Mouse (Mus musculus): Measurements from ENCODE around the gene Gm21904. TPM values are rescaled to one million over a fixed set of nuclear protein-coding genes. Genes with fewer than 3 reads are reported as not detected.
"Not testable (repeated sequence)": the region's sequence is repeated elsewhere in the genome, so short reads cannot be mapped to it uniquely, and the experiment has no call there.

Gm21904 gene
- polyA plus RNA-seq (2015; fragmentation: Nextera tagmentation; extraction: Ambion mirVana) = not detected in 2 replicates

DNA sequence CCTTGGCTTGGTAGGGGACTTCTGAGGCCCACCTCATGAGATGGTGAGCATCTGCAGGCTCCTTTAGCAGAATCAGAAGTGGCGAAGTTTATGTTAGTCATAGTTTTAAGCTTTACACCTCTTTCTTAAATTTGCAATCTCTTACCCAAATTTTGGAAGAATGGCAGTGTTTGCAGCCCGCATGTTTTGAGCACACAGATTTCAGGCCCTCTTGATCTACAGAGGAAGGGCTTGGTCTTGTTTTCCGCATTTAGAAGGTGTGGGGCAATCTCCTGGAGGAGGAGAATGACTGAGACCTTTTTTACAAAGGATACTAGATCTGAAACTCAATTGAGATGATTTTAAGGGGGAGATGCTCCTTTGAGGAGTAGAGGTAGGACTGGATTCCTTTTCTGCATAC is at the start of gene Gm21904:
Gene Gm21904 (minus strand): TSS at position 101 of the 400 bp plus-strand sequence.
- not testable (repeated sequence) for H3K27ac ChIP-seq; H3K27me3 ChIP-seq (ENCODE audit: insufficient read depth, low read length); H3K4me1 ChIP-seq (replicated peaks; ENCODE audit: insufficient read depth, low read length); H3K4me2 ChIP-seq (ENCODE audit: low read length); H3K4me3 ChIP-seq (replicated peaks; ENCODE audit: low read depth, low read length); H3K9ac ChIP-seq (ENCODE audit: low read depth, low read length); DNase-seq (ENCODE audit: low spot score); ATAC-seq (replicated peaks; ENCODE audit: low FRiP score, low read depth); H3K36me3 ChIP-seq (ENCODE audit: insufficient read depth, low read length); H3K9me3 ChIP-seq (replicated peaks; ENCODE audit: low read length)
- no CpG with 5 or more reads among the region's 3 CpGs for WGBS

DNA sequence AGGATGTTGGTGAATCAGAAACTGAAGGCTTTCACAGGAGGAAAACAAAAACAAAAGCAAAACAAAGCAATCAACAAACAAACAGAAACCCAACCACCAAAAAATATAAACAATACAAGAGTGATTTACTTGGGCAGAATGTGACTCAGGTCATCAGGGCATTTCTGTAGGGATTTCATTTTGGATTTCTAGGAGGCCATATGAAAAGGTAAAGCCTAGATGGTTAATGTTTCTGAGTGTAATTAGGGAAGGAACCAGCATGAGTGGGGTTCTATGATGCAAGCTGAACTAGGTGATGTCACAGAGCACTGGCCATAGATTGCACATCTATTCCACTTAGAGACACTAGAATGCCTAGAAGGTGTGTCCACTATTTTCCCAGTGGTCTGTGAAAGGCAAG is 28.4 kb upstream of the Gm21904 start, which contains the start of the genes Gm20772 and Gm20831:
Gene Gm20772 (plus strand): TSS at position 301 of the 400 bp plus-strand sequence.
Gene Gm20831 (plus strand): TSS at position 301 of the 400 bp plus-strand sequence.
- not testable (repeated sequence) for H3K9me3 ChIP-seq (replicated peaks; ENCODE audit: low read length); H3K4me1 ChIP-seq (replicated peaks; ENCODE audit: insufficient read depth, low read length); DNase-seq (ENCODE audit: low spot score); H3K27me3 ChIP-seq (ENCODE audit: insufficient read depth, low read length); H3K36me3 ChIP-seq (ENCODE audit: insufficient read depth, low read length); H3K9ac ChIP-seq (ENCODE audit: low read depth, low read length); ATAC-seq (replicated peaks; ENCODE audit: low FRiP score, low read depth); H3K27ac ChIP-seq; H3K4me3 ChIP-seq (replicated peaks; ENCODE audit: low read depth, low read length); H3K4me2 ChIP-seq (ENCODE audit: low read length)

Other genes with a start within 250 kb of the Gm21904 start
- not detected in 2 replicates for gene Gm20772, start 28.5 kb upstream of the Gm21904 start, polyA plus RNA-seq (2015; fragmentation: Nextera tagmentation; extraction: Ambion mirVana)
- gene Gm20831, start 28.5 kb upstream of the Gm21904 start, polyA plus RNA-seq (2015; fragmentation: Nextera tagmentation; extraction: Ambion mirVana) = not detected in 2 replicates
- not detected in 2 replicates for gene Srsy, start 91.1 kb upstream of the Gm21904 start, polyA plus RNA-seq (2015; fragmentation: Nextera tagmentation; extraction: Ambion mirVana)
- gene Gm21764, start 215.5 kb upstream of the Gm21904 start, polyA plus RNA-seq (2015; fragmentation: Nextera tagmentation; extraction: Ambion mirVana) = not detected in 2 replicates
- gene Ssty1, start 242.8 kb upstream of the Gm21904 start, polyA plus RNA-seq (2015; fragmentation: Nextera tagmentation; extraction: Ambion mirVana) = not detected in 2 replicates

Data from kidney, postnatal 0 days (tissue).